Mouse (Mus musculus) kidney, adult 8-10 months (tissue): ENCODE measurements at regions not wholly inside any gene's neighbourhood (a gene's known extent, or its start where the extent isn't known, plus 50 kb on each side); places are given as distances from the start of the nearest gene placed in this dataset.
"Not testable (repeated sequence)": the region's sequence is repeated elsewhere in the genome, so short reads cannot be mapped to it uniquely, and the experiment has no call there.

Experiments used
- DNase-seq, 2 experiments: peaks; one replicate each; pipeline ENCODE4 v3.0.0; 2022

GRCm38 (mm10) chr3:53792541-53792940 lies 52.3 kb upstream of the Gm10985 start:
- DNase-seq, result no peak

DNA sequence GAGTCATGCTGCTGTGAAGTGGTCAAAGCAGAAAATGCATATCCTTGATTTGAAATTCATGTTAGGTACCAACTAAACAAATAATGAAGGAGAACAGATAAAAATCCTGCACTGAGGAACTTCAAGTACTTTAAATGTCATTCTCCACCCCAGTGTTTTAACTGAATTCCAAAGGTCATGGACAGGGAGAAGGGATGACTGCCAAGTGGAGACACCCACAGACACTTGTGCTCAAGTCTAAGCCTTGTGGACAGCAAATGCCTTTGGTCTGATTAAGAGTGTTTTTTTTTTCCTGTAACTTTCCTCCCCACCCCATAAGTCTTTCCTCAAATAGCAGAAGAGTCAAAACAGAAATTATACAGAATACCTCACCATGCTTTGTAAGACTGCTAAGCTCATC lies 55.2 kb upstream of the Gm10985 start:
- DNase-seq, result peak; percentile 23 to 25

DNA sequence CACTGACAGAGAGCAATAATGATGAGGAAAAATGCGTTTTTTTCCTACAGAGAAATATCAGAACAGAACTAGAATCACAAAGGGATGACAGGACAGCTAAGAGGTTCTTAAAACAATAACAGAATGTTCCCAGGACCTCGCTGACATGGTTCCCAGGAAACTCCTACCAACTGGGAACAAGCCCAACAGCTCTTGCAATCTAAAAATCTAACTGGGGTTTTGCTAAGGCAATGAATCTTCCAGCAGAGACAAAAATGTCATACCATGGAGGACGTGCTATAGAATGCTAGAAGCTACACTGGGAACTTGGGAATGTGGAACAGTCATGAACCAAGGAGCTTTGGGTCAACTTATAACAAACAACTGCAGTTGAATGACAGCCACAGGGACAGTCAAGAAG lies 59.7 kb upstream of the Gm10985 start:
- DNase-seq, result no peak

DNA sequence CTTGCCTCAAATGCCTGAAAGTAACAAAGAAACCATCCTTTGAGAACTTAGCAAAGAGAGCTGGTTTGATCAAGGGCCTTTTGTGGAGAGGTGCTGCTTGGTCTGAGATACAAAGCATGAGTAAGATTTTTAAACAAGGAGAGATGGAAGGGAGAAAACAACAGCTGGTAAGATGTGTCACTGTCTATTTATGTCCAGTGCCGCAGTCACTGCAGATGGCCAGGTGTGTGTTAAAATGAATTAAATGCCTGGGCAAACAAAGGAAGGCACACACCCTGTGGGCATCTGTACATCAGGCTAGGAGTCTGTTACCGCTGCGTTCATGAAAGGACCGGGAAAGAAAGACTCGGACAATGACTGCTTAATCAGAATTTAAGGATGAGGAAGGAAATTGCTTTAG lies 68.2 kb upstream of the Gm10985 start:
- DNase-seq, result no peak

- DNase-seq, result no peak
Observed at GRCm38 (mm10) chr3:53767601-53768000, 77.3 kb upstream of the Gm10985 start.

DNA sequence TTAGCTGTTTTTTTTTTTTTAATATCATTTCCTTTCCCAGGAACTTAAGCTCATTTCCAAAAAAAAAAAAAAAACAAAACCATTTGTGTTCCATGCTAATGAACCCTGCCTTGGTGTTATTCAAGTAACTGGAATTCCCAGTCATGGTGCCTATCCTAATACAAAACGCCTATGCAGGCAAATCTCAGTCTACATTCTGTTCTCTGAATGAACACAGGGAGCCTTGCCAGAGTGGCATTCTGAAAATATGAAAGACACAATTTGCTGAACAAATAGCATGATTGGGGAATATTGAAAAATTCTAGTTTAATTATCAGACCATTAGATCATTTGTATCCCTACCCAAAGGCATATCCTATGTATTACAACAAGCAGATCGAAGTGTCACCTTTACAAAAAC lies 80.9 kb upstream of the Gm10985 start:
- no peak for DNase-seq

DNA sequence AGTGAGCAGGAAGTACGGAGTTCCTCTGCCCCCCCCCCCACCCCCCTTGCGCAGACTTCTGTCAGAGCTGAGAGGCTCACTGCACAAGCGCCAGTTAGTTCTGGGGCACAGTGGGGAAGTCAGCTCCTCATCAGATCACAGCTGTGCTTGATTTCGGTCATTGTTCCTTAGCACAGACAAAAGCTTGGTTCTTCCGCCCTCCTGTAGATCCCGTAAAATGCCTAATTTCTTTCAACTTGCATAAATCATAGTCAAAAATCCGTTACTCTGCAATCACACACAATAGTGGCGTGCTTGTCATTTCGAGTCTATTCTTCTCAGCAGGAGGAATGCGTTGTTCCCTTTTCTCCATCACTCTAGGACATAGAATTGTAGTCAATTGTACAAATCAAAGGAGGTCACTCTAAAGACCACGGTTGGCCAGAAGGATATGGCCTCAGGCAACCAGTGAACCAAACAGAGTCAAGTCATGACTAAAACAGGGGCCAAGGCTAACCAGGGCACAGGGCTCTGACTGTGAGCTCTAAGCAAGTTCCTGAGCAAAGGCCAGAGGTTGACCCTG lies 83.3 kb upstream of the Gm10985 start:
- DNase-seq, result peak in 1 of 2 experiments; percentile 9

GRCm38 (mm10) chr3:53756115-53756853 lies 88.6 kb upstream of the Gm10985 start:
- DNase-seq, result no peak

GRCm38 (mm10) chr3:53737161-53737560 lies 80.0 kb upstream of the Frem2 start:
- no peak for DNase-seq

DNA sequence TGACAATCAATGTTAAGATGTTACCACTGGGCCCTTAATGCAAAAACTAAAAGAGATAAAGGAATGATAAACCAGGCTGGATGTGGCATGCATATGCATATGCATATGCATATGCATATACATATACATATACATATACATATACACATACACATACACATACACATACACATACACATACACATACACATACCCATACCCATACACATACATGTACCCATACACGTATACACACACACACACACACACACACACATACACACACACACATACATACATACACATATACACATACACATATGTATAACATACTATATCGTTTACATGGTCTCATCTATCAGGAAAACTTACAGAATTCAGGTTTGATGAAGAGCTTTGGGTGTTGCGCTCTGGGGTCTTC lies 78.5 kb upstream of the Frem2 start:
- DNase-seq, result not testable (repeated sequence)

- DNase-seq, result peak in 1 of 2 experiments; percentile 9
Observed at GRCm38 (mm10) chr3:53735147-53735546, 78.0 kb upstream of the Frem2 start.

DNA sequence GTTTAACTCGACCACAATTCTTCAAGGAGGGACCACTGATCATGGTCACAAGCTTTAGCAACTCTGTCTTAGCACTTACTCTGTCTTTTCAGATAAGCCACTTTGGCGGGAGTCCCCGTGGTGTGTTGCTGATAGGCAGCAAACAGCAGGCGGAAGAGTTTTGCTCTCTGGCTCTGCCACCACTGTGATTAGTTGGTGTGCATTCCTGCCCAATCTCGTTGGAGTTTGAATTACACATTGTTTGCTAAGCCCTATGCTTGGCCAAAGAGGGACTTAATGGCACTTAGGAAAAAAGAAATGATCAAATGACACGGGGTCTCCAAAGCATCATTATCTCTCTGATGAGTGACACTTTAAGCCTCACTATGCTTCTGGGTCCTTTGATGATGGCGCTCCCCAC lies 73.3 kb upstream of the Frem2 start:
- DNase-seq, result no peak

DNA sequence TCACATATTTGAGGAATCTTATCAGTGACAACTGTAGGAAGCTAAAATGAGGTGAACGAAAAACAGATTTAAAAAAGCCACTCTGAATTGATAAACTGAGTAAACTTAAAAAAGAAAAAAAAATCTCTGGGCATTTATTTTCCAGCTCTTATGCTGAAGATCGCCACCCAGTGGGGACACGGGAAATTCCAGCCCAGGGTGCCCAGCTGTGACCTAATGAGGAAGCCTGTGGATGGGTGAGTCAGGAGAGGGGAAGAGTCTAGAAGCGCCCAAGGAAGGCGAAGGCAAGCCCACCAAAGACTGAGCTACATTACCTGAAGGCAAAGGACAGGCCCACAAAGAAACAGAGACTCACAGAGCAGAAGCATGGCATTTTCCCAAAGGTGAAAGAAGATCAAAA lies 72.7 kb upstream of the Frem2 start:
- peak; percentile 10 to 62 for DNase-seq

DNA sequence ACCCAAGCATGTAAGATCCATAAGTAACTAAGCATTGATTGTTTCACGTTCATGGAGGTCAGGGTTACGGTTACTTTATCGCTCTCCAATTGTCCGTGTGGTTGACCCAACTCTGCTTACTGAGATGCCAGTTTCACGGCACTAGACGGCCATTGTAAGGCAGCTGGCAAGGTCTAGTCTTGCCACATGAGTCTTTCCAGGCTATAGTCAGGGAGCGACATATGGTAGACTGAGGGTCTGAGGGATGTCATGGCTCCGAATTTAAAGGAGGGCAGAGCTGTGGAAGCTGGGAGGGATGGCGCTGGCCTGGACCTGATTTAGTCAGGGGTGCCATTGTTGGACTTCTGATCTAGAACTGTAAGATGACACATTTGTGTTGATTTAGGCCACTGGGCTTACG lies 72.0 kb upstream of the Frem2 start:
- DNase-seq, result no peak

DNA sequence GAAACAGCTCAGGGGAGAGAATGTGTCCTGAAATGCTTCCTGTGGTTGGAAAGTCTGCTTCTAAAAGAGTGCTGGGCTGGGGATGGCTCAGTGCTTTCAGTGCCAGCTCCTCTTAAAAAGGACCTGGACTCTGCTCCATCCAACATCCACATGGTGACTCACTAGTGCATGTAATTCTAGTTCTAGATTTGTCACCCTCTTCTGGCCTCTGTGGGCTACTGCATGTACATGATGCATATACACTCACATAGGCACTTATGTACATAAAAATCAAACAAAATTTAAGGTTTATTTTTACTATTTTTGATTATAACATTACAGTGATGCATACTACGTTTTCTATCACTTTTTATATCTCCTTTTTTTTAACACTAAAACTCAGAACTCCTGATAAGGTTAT lies 70.6 kb upstream of the Frem2 start:
- no peak for DNase-seq

GRCm38 (mm10) chr3:53707101-53707500 lies 49.9 kb upstream of the Frem2 start:
- peak; percentile 21 to 55 for DNase-seq
